Mouse (Mus musculus) spleen, adult 12 weeks (tissue): ENCODE data around the gene Krtap28-10.
"Not testable (repeated sequence)": the region's sequence is repeated elsewhere in the genome, so short reads cannot be mapped to it uniquely, and the experiment has no call there.

Experiments
- DNase-seq: peaks from one replicate; pipeline ENCODE4 v3.0.0; 2022; ENCODE audit warnings: low spot score

The Krtap28-10 gene

DNA sequence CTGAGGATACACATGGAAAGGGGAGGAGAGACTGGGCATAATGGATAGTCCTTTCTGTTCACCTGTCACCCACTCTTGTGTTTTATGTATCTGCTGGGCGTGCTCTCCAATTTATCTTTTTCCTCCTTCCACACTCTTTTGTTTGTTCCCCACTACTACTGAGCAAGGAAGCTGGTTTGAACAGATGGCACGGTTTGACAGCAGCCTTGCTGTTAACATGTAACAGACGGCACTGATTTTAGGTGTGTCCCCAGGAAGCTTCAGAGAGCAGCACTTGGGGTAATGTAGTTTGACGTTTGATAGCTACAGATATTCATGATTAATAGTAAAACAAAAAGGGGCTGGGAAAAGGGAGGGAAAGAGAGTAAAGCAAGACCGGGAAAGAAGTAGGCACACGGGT lies 34.8 kb downstream of the Krtap28-10 start:
- no peak for DNase-seq

DNA sequence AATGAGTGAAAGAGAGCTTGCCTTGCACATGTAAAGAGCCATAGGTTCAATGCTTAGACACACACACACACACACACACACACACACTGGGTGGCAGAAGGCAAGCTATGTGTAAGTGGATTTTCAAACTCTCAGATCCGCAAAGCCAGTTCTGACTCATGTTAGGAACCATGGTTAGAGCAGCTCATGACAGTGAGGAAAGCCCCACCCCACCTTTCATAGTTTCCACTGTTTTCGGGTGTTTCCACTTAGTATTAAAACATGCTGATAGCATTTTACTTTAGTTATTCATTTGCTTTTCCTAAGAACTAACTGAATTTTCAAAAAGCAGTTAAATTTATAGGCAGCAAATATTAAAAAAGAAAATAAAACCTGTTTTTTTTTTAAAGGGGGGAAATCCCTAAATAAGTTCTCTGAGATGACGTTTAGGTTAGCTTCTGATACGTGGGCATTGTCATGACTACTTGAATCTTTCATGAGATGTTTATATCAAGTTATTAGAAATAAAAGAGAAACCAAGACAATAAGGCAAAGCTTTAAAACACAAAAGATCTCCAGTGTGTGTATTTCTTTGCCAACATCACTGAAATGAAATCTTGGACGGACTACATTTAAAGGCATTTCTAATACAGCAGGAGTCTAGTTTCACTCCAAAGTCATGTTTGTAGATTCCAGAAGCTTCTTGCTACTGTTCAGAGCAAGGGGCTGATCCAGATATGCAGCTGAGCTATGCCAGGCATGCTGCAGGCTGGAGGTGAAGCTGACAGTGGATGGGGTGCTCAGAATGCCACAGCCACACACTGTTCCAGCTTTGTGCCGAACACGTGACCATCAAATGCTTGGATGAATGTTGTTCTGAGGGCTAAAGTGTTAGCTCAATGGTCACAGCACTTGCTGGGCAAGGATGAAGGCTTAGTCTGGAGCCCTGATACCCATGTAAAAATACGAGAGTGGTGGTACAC lies 35.8 kb downstream of the Krtap28-10 start:
- no peak for DNase-seq

DNA sequence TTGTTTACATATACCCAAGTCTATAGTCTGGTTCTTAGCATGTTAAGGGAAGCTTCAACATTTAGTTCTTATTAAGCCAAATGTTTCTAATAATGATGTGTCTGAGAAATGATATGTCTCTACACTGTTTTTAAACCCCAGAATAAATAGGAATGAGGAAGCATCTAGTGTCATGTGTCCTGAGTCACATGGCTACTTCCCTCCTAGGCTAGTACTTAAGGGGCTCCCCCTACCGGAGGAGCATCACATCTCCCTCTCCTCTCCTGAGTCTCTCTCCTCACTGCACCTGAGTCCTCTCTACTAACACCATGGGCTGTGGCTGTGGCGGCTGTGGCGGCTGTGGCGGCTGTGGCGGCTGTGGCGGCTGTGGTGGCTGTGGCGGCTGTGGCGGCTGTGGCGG lies 42.0 kb downstream of the Krtap28-10 start, which contains the start of gene Gm47959:
TSS of gene Gm47959 (plus strand) at position 243 of the 400 bp plus-strand sequence.
- DNase-seq, result not testable (repeated sequence)

DNA sequence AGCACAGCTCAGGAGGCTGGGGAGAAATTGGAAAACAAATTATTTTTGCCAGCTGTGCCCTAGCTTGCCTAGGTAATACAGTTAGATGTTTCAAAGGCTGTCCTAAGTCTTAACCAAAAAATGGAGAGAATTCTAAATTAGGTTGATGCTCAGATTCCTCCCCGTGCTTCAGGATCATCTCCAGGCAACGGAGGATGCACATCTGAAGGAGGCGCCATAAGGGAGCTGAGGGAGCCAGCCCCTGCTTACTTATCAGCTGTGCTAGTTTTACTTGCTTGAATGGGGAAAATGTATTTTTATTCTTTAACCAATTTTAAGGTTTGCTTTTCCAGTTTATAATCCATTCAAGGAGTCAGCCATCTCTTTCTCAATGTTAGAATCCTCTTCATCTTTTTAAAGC lies 48.3 kb downstream of the Krtap28-10 start:
- DNase-seq, result no peak

DNA sequence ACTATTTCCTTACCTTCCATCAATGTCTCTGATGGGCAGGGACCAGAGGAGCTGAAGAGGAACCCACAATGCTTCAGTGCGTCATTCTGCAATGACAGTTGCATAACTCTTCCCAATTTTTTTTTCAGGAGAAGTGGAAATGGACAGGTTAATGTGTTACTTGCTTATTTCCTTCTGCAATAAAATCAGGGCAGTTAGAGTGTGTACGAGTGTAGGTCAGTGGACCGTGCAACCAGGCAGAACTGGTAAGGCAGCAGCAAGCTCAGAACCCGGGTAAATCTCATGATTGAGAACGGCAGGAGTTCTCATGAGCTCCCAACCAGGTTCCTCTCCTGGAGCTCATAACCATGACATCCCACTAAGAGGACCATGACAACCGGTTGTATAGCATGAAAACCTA lies 50.2 kb downstream of the Krtap28-10 start:
- DNase-seq, result no peak

DNA sequence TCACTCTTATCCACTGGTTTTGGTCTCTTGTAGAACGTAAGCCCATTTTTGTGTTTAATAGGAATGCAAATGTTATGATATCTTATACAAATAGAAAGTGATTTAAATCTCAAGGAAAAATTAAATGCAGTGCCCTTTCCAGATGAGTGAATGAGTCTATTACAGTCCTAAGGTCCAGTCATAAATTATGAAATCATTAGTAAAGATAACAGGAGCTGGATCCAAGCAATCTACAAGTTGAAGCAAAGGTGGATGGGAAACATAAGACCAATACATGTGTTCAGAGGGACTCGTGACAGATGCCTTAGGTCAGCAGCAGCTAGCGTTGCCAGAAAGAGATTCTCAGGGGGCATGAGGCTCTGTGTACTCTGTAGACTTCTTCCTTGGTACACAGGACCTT lies 50.7 kb downstream of the Krtap28-10 start:
- no peak for DNase-seq
